Mouse (Mus musculus) liver, postnatal 0 days (tissue): ENCODE results near the gene Fam186a.

Experiments
- CTCF ChIP-seq: sonication (generic); IDR thresholded peaks from 2 replicates; pipeline ENCODE4 v1.5.1; 2016; ENCODE audit warnings: antibody characterized with exemption, low read depth
- EP300 ChIP-seq: IDR thresholded peaks from 2 replicates; pipeline ENCODE4 v1.6.1; 2016; ENCODE audit warnings: antibody characterized with exemption, low read depth, mild to moderate bottlenecking

DNA sequence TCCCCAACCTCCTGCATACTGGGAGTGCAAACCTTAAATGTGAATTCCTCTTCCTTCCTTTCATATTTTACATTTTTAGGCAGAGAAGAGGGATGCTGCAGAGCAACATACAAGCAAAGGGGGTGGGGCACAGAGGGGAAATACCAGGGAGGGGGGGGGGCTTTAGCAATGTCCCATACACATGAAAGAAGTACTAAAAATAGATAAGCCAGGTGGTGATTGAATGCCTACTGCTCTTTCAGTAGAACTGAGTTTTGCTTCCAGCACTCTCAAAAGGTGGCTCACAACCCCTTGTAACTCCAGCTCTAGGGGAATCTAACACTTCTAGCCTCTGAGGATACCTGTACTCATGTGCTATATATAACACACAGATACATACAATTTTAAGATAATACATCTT, 39.3 kb upstream of the Fam186a start:
- TF ChIP-seq CTCF (no peak), EP300 (no peak)
